Mouse (Mus musculus) kidney, postnatal 25 days (tissue): Measurements from ENCODE around the gene Oscar.
A peak's percentile ranks its signal among the peaks of the same experiment; 100 is the strongest.

Experiments used
- DNase-seq, 2 experiments: peaks; one replicate each; pipeline ENCODE4 v3.0.0; 2021; ENCODE audit warnings: mixed read lengths in 2 of 2

The Oscar gene

GRCm38 (mm10) chr7:3616057-3616388, at the start of gene Oscar:
Gene Oscar (minus strand): TSS chr7:3616157.
- no peak for DNase-seq

GRCm38 (mm10) chr7:3665215-3666114, 49.5 kb upstream of the Oscar start, which contains the start of gene Leng1:
Gene Leng1 (minus strand): TSS chr7:3665840.
- DNase-seq = peak; percentile 99

GRCm38 (mm10) chr7:3664524-3665214, 48.7 kb upstream of the Oscar start:
- DNase-seq = peak; percentile 57 to 83

- no peak for DNase-seq
Observed at GRCm38 (mm10) chr7:3658578-3658977, 42.6 kb upstream of the Oscar start.

DNA sequence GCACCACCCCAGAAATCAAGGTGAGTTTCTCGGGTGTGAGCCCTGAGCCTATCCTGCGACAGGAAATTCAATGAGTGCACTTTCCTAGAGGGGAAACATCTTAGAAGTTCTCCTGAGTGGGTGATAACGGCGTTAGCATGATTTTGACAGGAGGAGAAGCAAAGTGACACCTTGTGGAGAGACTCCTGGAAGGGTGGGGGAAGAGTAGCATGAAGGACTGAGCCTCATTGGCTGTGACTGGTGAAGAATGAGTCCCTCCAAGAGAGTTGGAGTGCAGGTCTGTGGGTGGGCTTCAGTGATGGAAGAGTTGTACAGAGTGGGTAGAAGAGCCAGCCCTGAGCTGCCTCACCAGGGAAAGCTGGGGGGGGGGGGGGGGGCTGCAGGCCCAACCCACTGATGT, 41.0 kb upstream of the Oscar start:
- no peak for DNase-seq

GRCm38 (mm10) chr7:3646641-3647040, 30.7 kb upstream of the Oscar start:
- DNase-seq = no peak

DNA sequence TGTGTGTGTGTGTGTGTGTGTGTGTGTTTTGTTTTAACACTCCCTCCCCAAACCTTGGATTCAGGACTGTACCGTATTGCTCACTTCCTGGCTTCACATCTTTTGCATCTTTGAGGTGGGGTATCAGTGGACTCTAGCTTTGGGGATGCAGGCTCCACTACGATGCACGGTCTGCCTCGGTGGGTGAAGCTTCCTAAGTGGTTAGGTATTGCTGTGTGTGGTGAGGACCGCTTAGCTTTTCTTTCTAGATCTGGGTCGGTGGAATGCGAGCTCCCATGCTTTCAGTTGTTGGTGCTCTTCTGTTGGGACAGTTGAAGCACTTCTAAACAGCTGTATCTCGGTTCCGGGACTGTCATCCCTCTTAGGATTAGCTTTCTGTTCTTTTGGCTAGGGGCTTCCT, 30.2 kb upstream of the Oscar start:
- DNase-seq = no peak

GRCm38 (mm10) chr7:3645488-3646025, 29.6 kb upstream of the Oscar start:
- DNase-seq = no peak

GRCm38 (mm10) chr7:3644672-3645487, 28.9 kb upstream of the Oscar start, which contains the start of gene Cnot3:
Gene Cnot3 (plus strand): TSS chr7:3645268.
- DNase-seq = peak; percentile 98 to 100

GRCm38 (mm10) chr7:3644348-3644671, 28.4 kb upstream of the Oscar start:
- peak; percentile 94 to 96 for DNase-seq

- no peak for DNase-seq
Observed at GRCm38 (mm10) chr7:3643843-3644242, 27.9 kb upstream of the Oscar start.

- no peak for DNase-seq
Observed at GRCm38 (mm10) chr7:3643412-3643811, 27.5 kb upstream of the Oscar start.

DNA sequence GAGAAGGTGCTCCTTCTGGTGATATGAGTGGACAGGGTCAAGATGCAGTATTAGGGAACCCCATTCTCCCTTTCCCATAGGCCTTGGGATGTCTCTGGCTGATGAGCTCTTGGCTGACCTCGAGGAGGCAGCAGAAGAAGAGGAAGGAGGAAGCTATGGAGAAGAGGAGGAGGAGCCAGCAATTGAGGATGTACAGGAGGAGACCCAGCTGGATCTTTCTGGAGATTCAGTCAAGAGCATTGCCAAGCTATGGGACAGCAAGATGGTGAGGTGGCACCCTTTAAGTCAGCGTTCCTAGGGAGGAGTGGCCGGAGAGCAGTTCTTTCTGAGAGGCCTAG, 14.5 kb upstream of the Oscar start:
- DNase-seq = no peak

- DNase-seq = peak; percentile 92 to 95
Observed at GRCm38 (mm10) chr7:3629543-3630477, 13.9 kb upstream of the Oscar start, which contains the start of the genes Tfpt and Prpf31. Gene Tfpt (minus strand): TSS chr7:3629929. Gene Prpf31 (plus strand): TSS chr7:3629985.

DNA sequence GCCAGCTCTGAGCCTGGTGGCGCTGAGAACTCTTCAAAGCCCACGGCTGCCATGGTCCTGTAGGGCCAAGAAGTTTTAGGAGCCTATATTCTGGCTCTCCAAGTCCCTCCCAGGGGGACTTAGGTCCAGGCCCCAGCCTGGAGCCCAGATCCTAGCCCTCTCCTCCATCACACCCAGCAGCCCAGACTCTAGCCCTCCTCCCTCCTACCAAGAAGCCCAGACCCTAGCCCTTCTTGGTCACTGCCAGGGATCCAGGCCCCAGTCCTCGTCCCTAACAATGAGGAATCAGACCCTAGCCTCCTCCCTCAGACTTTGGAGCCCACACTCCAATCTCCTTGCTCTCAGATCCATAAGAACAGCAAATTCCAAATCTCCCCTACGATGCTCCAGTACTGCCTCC, 13.1 kb upstream of the Oscar start:
- no peak for DNase-seq

GRCm38 (mm10) chr7:3617242-3617995, 1.5 kb upstream of the Oscar start, which contains the start of gene Ndufa3:
Gene Ndufa3 (plus strand): TSS chr7:3617373.
- peak; percentile 91 to 96 for DNase-seq

DNA sequence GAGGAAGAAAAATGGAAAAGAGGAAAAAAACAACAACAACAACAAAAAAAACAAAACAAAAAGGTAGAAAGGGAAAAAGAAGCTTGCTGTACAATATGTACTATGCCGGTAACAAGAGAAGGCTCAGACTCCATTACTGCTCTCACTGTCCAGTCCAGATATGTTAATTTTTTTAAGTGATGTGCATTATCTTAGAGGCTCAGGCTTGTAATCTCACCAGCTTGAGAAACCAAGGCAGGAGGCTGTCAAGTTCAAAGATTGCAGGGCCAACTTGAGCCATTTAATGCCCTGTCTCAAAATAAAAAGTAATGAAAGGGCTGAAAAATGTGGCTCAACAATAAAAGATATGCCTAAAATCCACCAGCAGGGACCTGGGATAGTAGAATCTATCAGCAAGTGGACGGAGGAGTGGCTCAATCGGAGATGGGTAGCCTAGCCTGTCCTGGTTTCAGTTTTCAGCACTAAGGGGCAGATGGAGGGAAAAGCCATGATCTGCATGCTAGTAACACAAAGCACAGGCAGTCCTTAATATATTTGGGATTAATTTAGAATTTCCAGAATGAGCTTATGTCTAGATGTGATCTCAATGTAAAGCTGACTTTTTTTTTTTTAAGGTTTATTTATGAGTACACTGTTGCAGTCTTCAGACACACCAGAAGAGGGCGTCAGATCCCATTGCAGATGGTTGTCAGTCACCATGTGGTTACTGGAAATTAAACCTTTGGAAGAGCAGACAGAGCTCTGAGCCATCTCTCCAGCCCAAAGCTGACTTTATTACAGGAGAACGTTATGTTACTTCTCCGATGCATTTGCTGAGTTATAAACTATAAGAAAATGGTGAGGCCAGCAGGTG, 658 bp upstream of the Oscar start:
- peak in 1 of 2 experiments; percentile 57 for DNase-seq

DNA sequence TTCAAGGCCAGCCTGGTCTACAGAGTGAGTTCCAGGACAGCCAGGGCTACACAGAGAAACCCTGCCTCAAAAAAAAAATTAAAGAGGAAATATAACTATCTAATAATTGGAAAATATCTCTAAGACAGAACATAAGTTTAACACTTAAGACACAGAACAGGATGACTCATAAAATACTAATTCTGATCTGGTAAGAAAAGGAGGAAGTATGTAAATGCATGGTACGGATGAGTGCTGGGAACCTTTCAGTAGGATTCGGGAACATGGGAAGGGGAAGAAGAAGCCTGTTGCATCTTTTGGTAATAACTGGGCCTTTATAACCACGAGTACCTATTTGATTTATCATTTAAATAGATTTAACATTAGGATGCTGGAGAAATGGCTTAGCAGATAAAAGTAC, 1.9 kb downstream of the Oscar start:
- no peak for DNase-seq

DNA sequence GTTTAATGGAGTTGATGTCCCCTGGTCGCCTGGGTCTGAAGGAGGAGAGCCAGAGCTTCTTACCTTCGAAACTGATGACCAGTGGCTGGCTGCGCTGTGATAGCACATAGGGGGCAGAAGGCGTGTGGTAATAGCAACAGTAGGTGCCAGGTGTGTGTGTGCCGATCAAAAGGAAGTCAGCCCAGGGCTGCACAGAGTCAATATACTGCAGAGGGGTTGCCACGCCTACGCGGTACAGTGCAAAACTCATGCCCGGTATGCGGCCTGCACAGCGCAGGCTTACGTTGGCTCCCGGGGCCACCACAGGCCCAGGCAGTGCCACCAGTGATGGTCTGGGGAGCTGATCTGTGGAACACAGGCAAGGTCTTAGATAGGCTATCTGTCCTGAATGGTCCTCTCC, 5.0 kb downstream of the Oscar start:
- DNase-seq = no peak

GRCm38 (mm10) chr7:3610437-3610836, 5.5 kb downstream of the Oscar start:
- DNase-seq = no peak
